Mouse (Mus musculus) myocyte (in vitro differentiated cells): Measurements from ENCODE around the gene Adamts12. TPM values are rescaled to one million over a fixed set of nuclear protein-coding genes. Genes with fewer than 3 reads are reported as not detected.

Experiments used
- H3K27me3 ChIP-seq: one replicate; pipeline ENCODE4 v1.6.1; 2011; ENCODE audit not compliant: control insufficient read depth, insufficient read depth, insufficient read length
- H3K36me3 ChIP-seq: one replicate; pipeline ENCODE4 v1.6.1; 2011; ENCODE audit not compliant: control insufficient read depth, insufficient read depth
- H3K4me2 ChIP-seq: one replicate; pipeline ENCODE4 v1.6.1; 2011; ENCODE audit warnings: low read depth, control low read depth
- H3K4me3 ChIP-seq: one replicate; pipeline ENCODE4 v1.5.1; 2011; ENCODE audit warnings: mild to moderate bottlenecking, control low read depth, moderate library complexity
- H3K79me2 ChIP-seq: one replicate; pipeline ENCODE4 v1.6.1; 2011; ENCODE audit not compliant: control insufficient read depth, insufficient read depth
- H3ac ChIP-seq: one replicate; pipeline ENCODE4 v1.6.1; 2011; ENCODE audit not compliant: control insufficient read depth, insufficient read length
- CEBPB ChIP-seq: IDR thresholded peaks from 2 replicates; pipeline ENCODE4 v1.6.1; 2011; ENCODE audit warnings: mild to moderate bottlenecking, moderate library complexity; ENCODE audit not compliant: poor library complexity, insufficient read depth, severe bottlenecking
- E2F4 ChIP-seq: IDR thresholded peaks from one replicate; pipeline ENCODE4 v1.6.1; 2011; ENCODE audit warnings: mild to moderate bottlenecking, control low read depth, moderate library complexity; ENCODE audit not compliant: insufficient read depth
- MAX ChIP-seq: IDR thresholded peaks from one replicate; pipeline ENCODE4 v1.6.1; 2011; ENCODE audit warnings: low read depth, mild to moderate bottlenecking, control low read depth
- MYOD1 ChIP-seq, 3 experiments: IDR thresholded peaks; one replicate each; pipeline ENCODE4 v1.6.1; 2011; ENCODE audit warnings: control low read depth in 2 of 3, low read depth in 2 of 3, mild to moderate bottlenecking in 2 of 3, moderate library complexity in 1 of 3; ENCODE audit not compliant: insufficient read length in 2 of 3, control insufficient read depth in 1 of 3
- MYOG ChIP-seq, 3 experiments: IDR thresholded peaks; one replicate each; pipeline ENCODE4 v1.6.1; 2011; ENCODE audit warnings: control low read depth in 2 of 3, low read depth in 2 of 3, mild to moderate bottlenecking in 2 of 3; ENCODE audit not compliant: insufficient read length in 2 of 3, control insufficient read depth in 1 of 3, insufficient read depth in 1 of 3
- POLR2A ChIP-seq: IDR thresholded peaks from one replicate; pipeline ENCODE4 v1.6.1; 2011; ENCODE audit warnings: low read depth, mild to moderate bottlenecking, control low read depth, moderate library complexity; ENCODE audit not compliant: insufficient read length
- POLR2AphosphoS2 ChIP-seq: IDR thresholded peaks from one replicate; pipeline ENCODE4 v1.6.1; 2011; ENCODE audit warnings: low read depth, control low read depth; ENCODE audit not compliant: insufficient read length
- REST ChIP-seq: IDR thresholded peaks from one replicate; pipeline ENCODE4 v1.6.1; 2011; ENCODE audit warnings: mild to moderate bottlenecking, control low read depth, moderate library complexity; ENCODE audit not compliant: insufficient read depth, insufficient read length
- SRF ChIP-seq: IDR thresholded peaks from one replicate; pipeline ENCODE4 v1.6.1; 2011; ENCODE audit warnings: low read depth; ENCODE audit not compliant: control insufficient read depth, insufficient read length
- TCF12 ChIP-seq: IDR thresholded peaks from one replicate; pipeline ENCODE4 v1.6.1; 2011; ENCODE audit warnings: mild to moderate bottlenecking, control low read depth; ENCODE audit not compliant: poor library complexity, insufficient read depth, severe bottlenecking
- TCF3 ChIP-seq: IDR thresholded peaks from one replicate; pipeline ENCODE4 v1.6.1; 2011; ENCODE audit warnings: low read depth, control low read depth; ENCODE audit not compliant: insufficient read length
- USF1 ChIP-seq: IDR thresholded peaks from one replicate; pipeline ENCODE4 v1.6.1; 2011; ENCODE audit warnings: low read depth, mild to moderate bottlenecking, control low read depth, moderate library complexity
- polyA plus RNA-seq: library from polyadenylated mRNA; unstranded; fragments of >200 nt; fragmentation: generic; extraction: Trizol; gene quantifications from one replicate; pipeline ENCODE4 v1.2.1, GENCODE M21; 2012; ENCODE audit warnings: missing spikeins

Gene Adamts12
- polyA plus RNA-seq, 1 experiment: 0.55 TPM

DNA sequence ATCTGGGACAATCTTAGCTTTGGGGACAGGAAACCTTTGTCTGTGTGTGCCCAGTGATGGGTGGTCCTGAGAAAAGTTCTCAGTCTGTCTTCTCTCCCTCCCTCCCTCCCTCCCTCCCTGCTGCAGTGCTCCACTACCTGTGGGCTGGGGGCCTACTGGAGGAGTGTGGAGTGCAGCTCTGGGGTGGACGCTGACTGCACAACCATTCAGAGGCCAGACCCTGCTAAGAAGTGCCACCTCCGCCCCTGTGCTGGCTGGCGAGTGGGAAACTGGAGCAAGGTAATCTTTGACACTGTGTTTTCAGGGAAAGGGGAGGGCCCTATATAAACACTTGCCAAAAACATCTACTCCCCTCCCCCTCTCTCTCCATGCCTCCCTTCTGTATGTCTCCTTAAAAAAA, 252.5 kb downstream of the Adamts12 start:
- Histone ChIP-seq H3K36me3 (no peaks in the 10 kb centered on the region), H3ac (no peak overlapping the region)
- TF ChIP-seq SRF (no peak), E2F4 (no peak), USF1 (no peak), TCF3 (no peak), MYOG (IDR thresholded peaks at IDR 0.05; ENCODE audit: control insufficient read depth in 1 of 3, insufficient read depth in 1 of 3, insufficient read length in 2 of 3, low read depth in 2 of 3) (no peak), MYOD1 (IDR thresholded peaks at IDR 0.05; ENCODE audit: control insufficient read depth in 1 of 3, insufficient read length in 2 of 3, low read depth in 2 of 3) (no peak), TCF12 (no peak), POLR2A (no peak), POLR2AphosphoS2 (no peak), REST (no peak), CEBPB (no peak), MAX (no peak)

DNA sequence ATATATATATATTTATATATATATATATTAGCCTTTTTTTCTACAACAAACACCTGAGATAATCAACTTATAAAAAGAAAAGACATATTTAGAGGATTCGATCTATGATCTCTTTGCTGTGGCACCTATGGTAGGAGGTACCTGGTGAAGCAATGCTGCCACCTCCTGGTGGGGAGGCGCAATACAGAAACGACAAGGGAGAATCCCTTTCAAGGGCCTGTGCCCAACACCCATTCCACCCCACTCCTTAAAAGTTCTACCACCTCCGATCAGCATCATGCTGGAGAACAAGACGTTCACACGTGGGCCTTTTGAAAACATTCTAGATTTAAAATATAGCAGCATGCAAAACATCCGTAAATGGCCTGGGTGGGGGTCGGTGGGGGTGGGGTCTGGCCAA, 255.9 kb downstream of the Adamts12 start:
- H3K4me3 ChIP-seq: no peak overlapping the region
- TF ChIP-seq SRF (no peak), POLR2AphosphoS2 (no peak), TCF12 (no peak), USF1 (no peak), MYOD1 (IDR thresholded peaks at IDR 0.05; ENCODE audit: control insufficient read depth in 1 of 3, insufficient read length in 2 of 3, low read depth in 2 of 3) (no peak), MAX (no peak), E2F4 (no peak), CEBPB (no peak), REST (no peak), MYOG (IDR thresholded peaks at IDR 0.05; ENCODE audit: control insufficient read depth in 1 of 3, insufficient read depth in 1 of 3, insufficient read length in 2 of 3, low read depth in 2 of 3) (no peak), POLR2A (no peak), TCF3 (no peak)
- H3K79me2 ChIP-seq: no peaks in the 10 kb centered on the region
- no peak overlapping the region for H3ac ChIP-seq
- peaks cover 17% of the 10 kb centered on the region for H3K27me3 ChIP-seq
- H3K4me2 ChIP-seq: no peak overlapping the region
- H3K36me3 ChIP-seq: no peaks in the 10 kb centered on the region

More for the DNA sequence above, 252.5 kb downstream of the Adamts12 start:
- Histone ChIP-seq H3K4me2 (no peak overlapping the region), H3K4me3 (no peak overlapping the region), H3K79me2 (no peaks in the 10 kb centered on the region), H3K27me3 (peaks cover 8% of the 10 kb centered on the region)

DNA sequence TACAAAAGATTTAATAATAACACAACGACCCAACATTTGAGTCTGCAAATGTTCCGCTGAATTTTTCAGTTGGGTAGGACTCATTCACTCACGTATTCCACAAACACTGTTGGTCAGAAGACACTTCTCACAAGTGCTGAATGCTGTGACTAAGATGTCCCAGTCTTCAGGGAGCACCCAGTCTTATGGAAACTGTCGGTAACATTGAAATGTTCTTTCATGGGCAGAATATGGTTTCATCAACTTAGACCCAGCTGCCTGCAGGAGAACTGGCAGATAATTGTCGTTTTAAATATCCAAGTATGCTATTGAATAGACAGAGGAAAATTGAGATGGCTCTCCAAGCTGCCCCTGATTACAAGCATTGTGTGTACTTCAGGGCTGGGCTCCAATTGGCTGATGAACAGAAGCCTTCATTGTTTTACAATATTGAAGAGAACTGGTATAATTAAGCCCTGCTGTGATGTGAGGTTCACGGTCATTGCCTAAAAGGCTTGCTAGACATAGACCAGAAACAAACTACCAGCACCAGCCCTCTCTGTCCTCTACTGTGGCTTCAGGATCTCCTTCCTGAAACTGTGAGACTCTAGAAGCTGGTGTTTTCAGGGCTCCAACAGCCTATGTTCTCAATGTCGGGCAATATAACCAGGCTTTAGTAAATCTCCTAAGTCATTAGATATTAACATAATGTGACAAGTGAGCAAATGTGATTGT, 275.0 kb downstream of the Adamts12 start:
- H3K36me3 ChIP-seq: no peaks in the 10 kb centered on the region
- no peak overlapping the region for H3ac ChIP-seq
- no peak overlapping the region for H3K4me3 ChIP-seq
- peaks cover 20% of the 10 kb centered on the region for H3K27me3 ChIP-seq
- H3K79me2 ChIP-seq: no peaks in the 10 kb centered on the region
- no peak for TF ChIP-seq SRF
- no peak for TF ChIP-seq MYOG (IDR thresholded peaks at IDR 0.05; ENCODE audit: control insufficient read depth in 1 of 3, insufficient read depth in 1 of 3, insufficient read length in 2 of 3, low read depth in 2 of 3)
- TF ChIP-seq TCF12: no peak
- TF ChIP-seq REST: no peak
- TF ChIP-seq MYOD1 (IDR thresholded peaks at IDR 0.05; ENCODE audit: control insufficient read depth in 1 of 3, insufficient read length in 2 of 3, low read depth in 2 of 3): no peak
- H3K4me2 ChIP-seq: no peak overlapping the region

DNA sequence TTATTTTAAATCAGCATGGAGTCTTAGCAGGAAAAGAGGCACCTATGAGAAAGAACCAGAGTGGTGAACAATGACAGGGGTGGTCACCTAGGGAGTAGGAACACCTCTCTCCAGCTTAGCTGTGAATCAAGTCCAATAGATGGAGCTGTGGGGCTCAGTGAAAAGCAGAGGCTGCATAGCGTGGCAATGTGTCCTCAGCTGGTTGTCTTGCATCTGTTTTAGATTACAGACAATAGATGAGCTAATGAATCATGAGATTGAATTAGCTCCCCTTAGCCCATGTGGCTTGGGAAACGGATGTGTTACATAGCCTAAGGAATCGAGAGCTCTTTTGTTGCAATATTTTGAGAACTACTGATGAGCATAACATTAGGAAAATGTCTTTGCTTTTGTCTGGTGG, 291.3 kb downstream of the Adamts12 start:
- no peaks in the 10 kb centered on the region for H3K79me2 ChIP-seq
- no peak for TF ChIP-seq POLR2AphosphoS2
- no peak overlapping the region for H3K4me2 ChIP-seq
- no peaks in the 10 kb centered on the region for H3K36me3 ChIP-seq
- H3K27me3 ChIP-seq: peaks cover 26% of the 10 kb centered on the region
- H3K4me3 ChIP-seq: no peak overlapping the region
- no peak overlapping the region for H3ac ChIP-seq

DNA sequence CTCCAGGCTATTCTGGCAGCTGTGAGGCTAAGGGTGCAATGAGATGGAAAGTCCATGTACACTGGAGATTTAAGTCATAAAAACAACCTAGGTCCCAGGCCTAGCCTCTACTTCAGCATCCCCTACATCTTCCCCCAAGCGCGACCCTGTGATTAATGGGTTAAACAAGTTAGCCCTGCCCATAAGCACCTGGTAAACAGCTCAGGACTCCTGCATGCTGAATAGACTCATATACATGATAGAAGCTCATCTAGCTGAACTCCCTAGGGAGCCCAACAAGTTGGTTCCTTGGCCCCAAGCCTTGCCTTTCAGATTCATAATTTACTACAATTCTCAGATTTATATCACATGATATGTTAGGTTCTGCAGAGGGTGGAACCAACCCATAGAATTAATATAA, 292.9 kb downstream of the Adamts12 start:
- TF ChIP-seq TCF12: no peak
- TF ChIP-seq POLR2A: no peak
- no peak for TF ChIP-seq CEBPB
- no peak for TF ChIP-seq REST
- no peak for TF ChIP-seq TCF3
- TF ChIP-seq E2F4: no peak
- no peak for TF ChIP-seq MAX
- no peak for TF ChIP-seq POLR2AphosphoS2
- TF ChIP-seq MYOG (IDR thresholded peaks at IDR 0.05; ENCODE audit: control insufficient read depth in 1 of 3, insufficient read depth in 1 of 3, insufficient read length in 2 of 3, low read depth in 2 of 3): no peak
- TF ChIP-seq USF1: no peak
- TF ChIP-seq MYOD1 (IDR thresholded peaks at IDR 0.05; ENCODE audit: control insufficient read depth in 1 of 3, insufficient read length in 2 of 3, low read depth in 2 of 3): no peak
- no peak for TF ChIP-seq SRF
- H3K4me3 ChIP-seq: no peak overlapping the region

More for the DNA sequence above, 292.9 kb downstream of the Adamts12 start:
- no peaks in the 10 kb centered on the region for H3K79me2 ChIP-seq
- no peak overlapping the region for H3K4me2 ChIP-seq
- peaks cover 26% of the 10 kb centered on the region for H3K27me3 ChIP-seq
- H3ac ChIP-seq: no peak overlapping the region
- no peaks in the 10 kb centered on the region for H3K36me3 ChIP-seq
